Mouse (Mus musculus) midbrain, embryonic 13.5 days (tissue): ENCODE measurements at regions not wholly inside any gene's neighbourhood (a gene's known extent, or its start where the extent isn't known, plus 50 kb on each side); places are given as distances from the start of the nearest gene placed in this dataset.

Experiments
- ATAC-seq: fragments of 200-750 bp; cut with Nextera tagmentation; 2 replicates; pipeline ENCODE4 v1.8.0; 2017; ENCODE audit warnings: mild to moderate bottlenecking, moderate TSS enrichment, moderate library complexity
- H3K27ac ChIP-seq: fragments of 300-500 bp; sonication (generic); 2 replicates; pipeline ENCODE4 v1.5.1; 2015; ENCODE audit warnings: inconsistent platforms, mild to moderate bottlenecking, moderate library complexity
- H3K27me3 ChIP-seq: fragments of 300-500 bp; sonication (generic); 2 replicates; pipeline ENCODE4 v1.6.1; 2015; ENCODE audit warnings: mild to moderate bottlenecking, inconsistent platforms
- H3K36me3 ChIP-seq: fragments of 300-500 bp; sonication (generic); 2 replicates; pipeline ENCODE4 v1.6.1; 2015; ENCODE audit warnings: mild to moderate bottlenecking, inconsistent platforms
- H3K4me1 ChIP-seq: fragments of 300-500 bp; sonication (generic); replicated peaks from 2 replicates; pipeline ENCODE4 v1.6.1; 2015; ENCODE audit warnings: inconsistent platforms
- H3K4me2 ChIP-seq: fragments of 300-500 bp; sonication (generic); replicated peaks from 2 replicates; pipeline ENCODE4 v1.6.1; 2015; ENCODE audit warnings: moderate library complexity, mild to moderate bottlenecking, inconsistent platforms
- H3K4me3 ChIP-seq: fragments of 300-500 bp; sonication (generic); replicated peaks from 2 replicates; pipeline ENCODE4 v1.5.1; 2015; ENCODE audit warnings: mild to moderate bottlenecking, inconsistent platforms
- H3K9ac ChIP-seq: fragments of 300-500 bp; sonication (generic); replicated peaks from 2 replicates; pipeline ENCODE4 v1.6.1; 2015; ENCODE audit warnings: mild to moderate bottlenecking, inconsistent platforms
- H3K9me3 ChIP-seq: fragments of 300-500 bp; sonication (generic); 2 replicates; pipeline ENCODE4 v1.6.1; 2016; ENCODE audit warnings: mild to moderate bottlenecking, inconsistent platforms
- WGBS: fragments of 180-500 bp; shearing (Covaris S2); methylation state at CpG from one replicate; pipeline ENCODE4 v1.1.7; 2015; 5-methylcytosine and 5-hydroxymethylcytosine counted together

DNA sequence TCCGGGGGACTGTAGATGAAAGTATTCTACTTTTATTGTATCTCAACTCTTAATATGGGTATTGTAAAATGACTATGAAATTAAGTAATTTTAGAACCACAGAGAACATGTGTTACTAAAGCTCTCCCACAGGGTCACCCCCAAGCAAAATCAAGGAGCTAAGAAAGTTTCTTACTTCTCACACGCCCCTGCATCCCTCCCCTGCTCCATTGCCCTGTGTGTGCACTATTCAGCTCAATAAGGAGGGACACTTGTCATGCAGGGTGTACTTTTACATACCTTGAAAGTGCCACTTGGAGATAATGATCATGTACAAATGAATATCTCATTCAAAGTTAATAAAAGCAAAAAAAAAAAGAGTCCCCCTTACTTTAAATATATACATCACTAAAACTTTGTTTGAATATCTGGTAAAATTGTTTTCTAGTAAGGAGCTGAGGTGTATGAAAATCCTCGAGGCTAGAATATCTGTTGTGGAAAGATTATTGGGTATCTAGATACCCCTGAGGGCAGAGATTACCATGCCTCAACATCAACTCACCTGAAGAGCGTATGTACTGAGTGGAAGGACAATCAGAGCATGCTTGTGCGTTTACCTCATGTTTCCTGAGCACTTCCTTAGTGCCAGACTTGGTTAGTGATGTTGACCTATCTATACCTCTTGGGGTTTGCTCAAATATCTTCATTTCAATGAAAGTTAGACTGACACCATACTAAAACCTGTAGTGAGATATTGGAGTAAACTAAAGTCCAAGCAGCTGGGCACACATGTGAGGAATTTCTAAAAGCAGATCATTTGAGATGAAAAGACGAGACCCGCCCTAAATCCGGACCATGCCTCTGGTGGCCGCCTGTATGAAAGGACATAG lies 120.0 kb downstream of the Usp46 start:
- Histone ChIP-seq H3K4me2 (no peak overlapping the region), H3K4me1 (peaks cover 14% of the 10 kb centered on the region), H3K27ac (no peak overlapping the region), H3K9me3 (0 out of 2 replicates have a peak, but pooled peaks cover 5% of the 10 kb centered on the region), H3K36me3 (no peaks in the 10 kb centered on the region), H3K9ac (no peak overlapping the region), H3K27me3 (no peaks in the 10 kb centered on the region), H3K4me3 (no peak overlapping the region)
- no peak for ATAC-seq
- WGBS = 90% methylated on average over 9 of the region's 9 CpGs
